Mouse (Mus musculus): ENCODE measurements around the gene Map10. TPM values are rescaled to one million over a fixed set of nuclear protein-coding genes. Genes with fewer than 3 reads are reported as not detected.

Map10 gene
- total and polyA plus RNA-seq, 3 experiments: 1.5 to 5.9 (median 4.9) TPM

DNA sequence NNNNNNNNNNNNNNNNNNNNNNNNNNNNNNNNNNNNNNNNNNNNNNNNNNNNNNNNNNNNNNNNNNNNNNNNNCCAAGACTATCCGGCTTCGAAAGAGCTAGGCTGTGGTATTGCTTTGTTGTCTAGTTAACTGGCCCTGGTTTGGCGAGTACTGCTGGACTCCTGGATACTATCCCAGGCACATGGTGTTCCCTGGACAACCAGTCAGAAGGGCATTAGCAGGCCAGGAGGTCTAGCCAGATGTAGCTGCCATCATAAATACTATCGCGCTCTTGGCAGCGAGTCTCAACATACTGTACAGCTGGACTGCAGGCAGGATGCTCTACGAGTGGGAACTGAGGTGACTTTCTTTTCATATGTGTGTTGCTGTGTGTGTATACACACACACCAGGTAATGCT is 53.1 kb downstream of the Map10 start:
- Histone ChIP-seq H3K79me2 (replicated peaks; ENCODE audit: control insufficient read depth, insufficient read depth, low read length) (no peaks in the 10 kb centered on the region), H3K9ac (ENCODE audit: low read depth, low read length) (no peak overlapping the region), H3K4me3 (no peak overlapping the region), H3K4me1 (ENCODE audit: control insufficient read depth, insufficient read depth, low read length) (no peaks in the 10 kb centered on the region), H3K27me3 (ENCODE audit: control insufficient read depth, insufficient read depth, low read length) (no peaks in the 10 kb centered on the region), H3K27ac (no peak overlapping the region), H3K36me3 (ENCODE audit: control insufficient read depth, insufficient read depth, low read length) (no peaks in the 10 kb centered on the region)
- intact Hi-C loops (cut with DNase I): loop anchor here (2.0 kb wide), 1 partner anchor 58 kb away; no protein-coding TSS in a partner anchor
- WGBS: 76% methylated on average over 7 of the region's 7 CpGs
- TF ChIP-seq POLR2A (IDR thresholded peaks at IDR 0.05; ENCODE audit: insufficient read depth, low read depth, low read length) (no peak), EP300 (IDR thresholded peaks at IDR 0.05; ENCODE audit: insufficient read depth, low read depth, low read length) (no peak)
- DNase-seq: peak in 1 of 2 experiments; percentile 66

Other genes starting within 250 kb of the Map10 start
- gene Sipa1l2, start 100.0 kb upstream of the Map10 start, total RNA-seq (2021): 10 to 100 TPM; 42.9 to 45.4 TPM
- 27.0 and 40.5 TPM in 2 replicates for gene Sipa1l2, start 100.0 kb upstream of the Map10 start, polyA plus RNA-seq (2012; rRNA removed)
- gene Ntpcr, start 60.1 kb downstream of the Map10 start, total RNA-seq (2021): 10 to 100 TPM; 12.3 to 13.9 TPM
- 20.8 TPM in 2 replicates for gene Ntpcr, start 60.1 kb downstream of the Map10 start, polyA plus RNA-seq (2012; rRNA removed)
- under 1 TPM; 0.34 to 0.36 TPM for gene Pcnx2, start 228.5 kb downstream of the Map10 start, total RNA-seq (2021)
- 0.79 and 0.86 TPM in 2 replicates for gene Pcnx2, start 228.5 kb downstream of the Map10 start, polyA plus RNA-seq (2012; rRNA removed)
- gene Map3k21, start 240.6 kb downstream of the Map10 start, total RNA-seq (2021): 1 to 10 TPM in 1 of 2 experiments, under 1 TPM in 1; 0.66 to 1.1 TPM
- 0.50 and 0.51 TPM in 2 replicates for gene Map3k21, start 240.6 kb downstream of the Map10 start, polyA plus RNA-seq (2012; rRNA removed)